Mouse (Mus musculus) neural tube, embryonic 10.5 days (tissue): ENCODE results near the gene Atf7.

Source experiments
- DNase-seq: peaks from one replicate; pipeline ENCODE4 v3.0.0-alpha.2; 2017; ENCODE audit warnings: low spot score; ENCODE audit errors: extremely low spot score

The Atf7 gene

GRCm38 (mm10) chr15:102547478-102547877, 77.8 kb downstream of the Atf7 start:
- no peak for DNase-seq

- no peak for DNase-seq
These were observed 78.4 kb downstream of the Atf7 start for GRCm38 (mm10) chr15:102546677-102547427.

- DNase-seq = no peak
These were observed 79.0 kb downstream of the Atf7 start for GRCm38 (mm10) chr15:102546246-102546645.

- DNase-seq = no peak
These were observed 80.5 kb downstream of the Atf7 start for GRCm38 (mm10) chr15:102544801-102545200.

GRCm38 (mm10) chr15:102533926-102534325, 91.3 kb downstream of the Atf7 start:
- no peak for DNase-seq

GRCm38 (mm10) chr15:102532106-102532900, 93.0 kb downstream of the Atf7 start:
- no peak for DNase-seq

GRCm38 (mm10) chr15:102531586-102531985, 93.7 kb downstream of the Atf7 start:
- no peak for DNase-seq

- no peak for DNase-seq
These were observed 94.7 kb downstream of the Atf7 start for GRCm38 (mm10) chr15:102530566-102530965.

GRCm38 (mm10) chr15:102528396-102528795, 96.9 kb downstream of the Atf7 start:
- no peak for DNase-seq

GRCm38 (mm10) chr15:102527936-102528335, 97.3 kb downstream of the Atf7 start:
- DNase-seq = no peak

- DNase-seq = no peak
These were observed 98.9 kb downstream of the Atf7 start for GRCm38 (mm10) chr15:102526111-102527002.

- peak; percentile 80 for DNase-seq
These were observed 100.3 kb downstream of the Atf7 start, which contains the start of gene Npff for GRCm38 (mm10) chr15:102524892-102525485. TSS of gene Npff (minus strand) at chr15:102524942.

GRCm38 (mm10) chr15:102521480-102521879, 103.8 kb downstream of the Atf7 start:
- DNase-seq = no peak

- no peak for DNase-seq
These were observed 104.8 kb downstream of the Atf7 start for GRCm38 (mm10) chr15:102520416-102520815.

- DNase-seq = no peak
These were observed 105.8 kb downstream of the Atf7 start for GRCm38 (mm10) chr15:102519211-102520141.

GRCm38 (mm10) chr15:102518859-102519201, 106.4 kb downstream of the Atf7 start:
- no peak for DNase-seq

- peak; percentile 99 for DNase-seq
These were observed 107.0 kb downstream of the Atf7 start, which contains the start of gene Tarbp2 for GRCm38 (mm10) chr15:102517976-102518858. TSS of gene Tarbp2 (plus strand) at chr15:102518192.

- DNase-seq = no peak
These were observed 107.7 kb downstream of the Atf7 start for GRCm38 (mm10) chr15:102517631-102517975.
